Mouse (Mus musculus): ENCODE measurements around the gene Acad11.
A peak's percentile ranks its signal among the peaks of the same experiment; 100 is the strongest.

The Acad11 gene

GRCm38 (mm10) chr9:104063244-104063961, at the start of gene Acad11:
Gene Acad11, plus strand, starts transcription at chr9:104063377.
- peak; percentile 95 for DNase-seq

DNA sequence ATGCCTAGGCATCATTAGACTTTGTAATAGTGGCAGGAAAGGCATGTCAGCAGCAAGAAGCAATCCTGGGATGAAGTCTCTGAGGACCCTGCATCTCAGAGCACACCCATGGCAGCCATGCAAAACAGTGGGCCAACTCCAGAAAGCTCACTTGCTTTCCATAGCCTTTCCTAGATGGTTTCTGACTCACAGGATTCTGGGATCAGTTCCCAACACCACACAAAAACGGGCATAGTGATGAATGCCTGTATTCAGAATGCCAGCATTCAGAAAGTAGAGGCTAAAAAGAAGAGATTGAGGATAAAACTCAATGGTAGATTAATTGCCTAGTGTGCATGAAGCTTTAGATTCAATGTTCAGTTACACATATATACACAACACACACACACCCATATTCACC, 48.7 kb upstream of the Acad11 start:
- no peak for DNase-seq

GRCm38 (mm10) chr9:104021026-104021425, 42.2 kb upstream of the Acad11 start:
- no peak for DNase-seq

GRCm38 (mm10) chr9:104027186-104027585, 36.0 kb upstream of the Acad11 start:
- DNase-seq, result no peak

DNA sequence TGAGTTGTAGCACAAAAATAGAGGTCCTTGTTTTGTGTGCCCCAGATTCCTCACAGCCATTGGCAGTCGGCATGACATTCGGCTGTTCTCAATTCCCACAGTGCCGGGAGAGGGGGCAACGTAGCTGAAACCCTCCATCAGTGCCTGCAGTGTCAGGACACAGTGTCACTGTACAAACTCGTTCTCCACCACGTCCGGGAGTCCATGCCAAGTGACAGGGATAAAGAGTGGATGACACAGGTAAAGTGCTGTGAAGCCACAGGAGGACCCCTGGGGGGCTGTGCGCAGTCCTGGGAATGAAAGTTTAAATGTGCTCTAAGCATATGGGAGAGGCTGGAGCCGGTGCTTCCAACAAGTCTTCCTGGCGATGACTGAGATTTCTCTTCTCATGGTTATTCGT, 33.3 kb upstream of the Acad11 start:
- no peak for DNase-seq

DNA sequence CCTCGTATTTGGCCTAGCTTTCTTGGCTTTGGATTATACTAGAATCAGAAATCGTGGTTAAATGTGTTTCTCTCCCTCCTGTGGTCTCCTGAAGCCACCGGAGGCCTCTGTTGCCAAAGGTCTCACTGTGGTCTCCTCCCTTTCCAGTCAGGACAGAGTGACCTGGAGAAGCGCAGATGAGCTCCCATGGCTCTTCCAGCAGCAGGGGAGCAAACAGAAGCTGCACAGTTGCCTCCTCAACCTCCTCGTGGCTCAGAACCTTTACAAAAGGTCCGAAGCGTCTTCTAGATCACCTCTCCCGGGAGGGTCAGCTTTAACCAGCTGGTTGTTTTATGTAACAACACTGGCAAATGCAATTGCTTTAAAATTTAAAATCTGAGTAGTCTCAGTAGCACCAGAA, 28.9 kb upstream of the Acad11 start:
- DNase-seq, result no peak

DNA sequence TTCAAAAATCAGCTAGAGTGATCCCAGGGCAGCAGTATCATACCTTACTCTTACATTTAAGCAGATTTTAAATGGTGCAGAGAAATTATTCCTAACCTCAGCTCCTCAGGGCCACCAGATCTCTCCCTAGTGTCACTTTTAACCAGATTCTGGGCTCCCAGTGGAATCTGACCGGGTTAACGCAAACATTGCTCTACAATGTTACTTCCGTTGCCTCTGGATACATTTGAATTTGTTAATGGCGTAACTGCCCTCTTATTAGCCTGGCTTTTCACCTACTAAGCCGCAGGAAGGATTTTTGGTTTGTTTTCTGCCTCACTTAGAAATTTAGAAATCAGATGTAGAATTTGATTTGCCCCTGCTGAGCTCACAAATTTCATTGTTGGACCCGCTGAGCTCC, 28.5 kb upstream of the Acad11 start:
- no peak for DNase-seq

DNA sequence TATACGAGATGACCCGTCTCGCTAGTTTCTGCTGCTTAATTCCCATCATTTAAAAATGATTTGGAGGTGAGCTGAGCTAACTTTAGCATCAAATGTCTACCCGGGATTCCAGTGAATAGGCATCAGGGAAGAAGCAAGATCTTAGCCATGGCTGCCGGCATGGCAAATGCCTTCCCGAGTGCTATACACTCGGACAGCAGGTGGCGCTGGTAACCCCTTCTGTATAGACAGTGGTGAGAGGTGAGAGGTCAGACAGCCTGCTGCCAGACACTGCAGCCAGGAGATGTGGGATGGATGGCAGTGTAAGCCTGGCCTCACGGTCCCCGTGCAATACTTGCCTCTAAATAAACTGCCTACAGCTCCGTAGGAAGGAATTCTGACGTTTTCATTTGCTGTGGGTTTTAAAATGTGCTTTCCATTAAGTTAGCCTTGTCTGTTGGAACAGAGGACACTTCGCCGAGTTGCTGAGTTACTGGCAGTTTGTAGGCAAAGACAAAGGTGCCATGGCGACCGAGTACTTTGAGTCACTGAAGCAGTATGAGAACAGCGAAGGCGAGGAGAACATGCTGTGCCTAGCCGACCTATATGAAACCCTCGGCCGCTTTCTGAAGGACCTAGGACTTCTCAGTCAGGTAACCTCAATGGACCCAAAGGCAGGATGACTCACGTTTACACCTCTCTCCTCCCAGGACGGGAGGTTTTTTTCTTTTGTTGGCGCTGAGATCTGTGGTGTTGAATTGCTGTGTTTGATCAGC, 27.7 kb upstream of the Acad11 start:
- peak; percentile 83 for DNase-seq

DNA sequence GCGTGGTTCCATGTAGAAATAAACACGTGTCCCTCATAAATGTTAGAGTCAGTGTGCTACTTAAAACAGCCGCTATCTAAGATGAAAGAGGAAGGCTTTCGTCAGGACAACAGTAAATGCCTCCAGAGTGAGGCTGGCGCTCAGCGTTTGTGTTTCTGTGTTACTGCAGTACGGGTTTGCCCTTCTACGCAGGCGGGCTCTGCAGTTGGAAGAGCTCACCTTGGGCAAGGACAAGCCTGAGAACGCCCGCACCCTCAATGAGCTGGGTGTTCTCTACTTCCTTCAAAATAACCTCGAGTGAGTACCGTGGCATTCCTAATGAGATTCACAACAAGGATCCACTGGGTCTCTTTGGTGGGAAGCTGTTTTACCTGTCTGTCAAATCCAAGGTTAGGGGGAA, 24.9 kb upstream of the Acad11 start:
- no peak for DNase-seq

GRCm38 (mm10) chr9:104039031-104039695, 24.0 kb upstream of the Acad11 start:
- no peak for DNase-seq

GRCm38 (mm10) chr9:104039742-104040141, 23.4 kb upstream of the Acad11 start:
- DNase-seq, result no peak

GRCm38 (mm10) chr9:104040362-104040761, 22.8 kb upstream of the Acad11 start, which contains the start of gene Gm28305:
Gene Gm28305, plus strand, starts transcription at chr9:104040662.
- no peak for DNase-seq

DNA sequence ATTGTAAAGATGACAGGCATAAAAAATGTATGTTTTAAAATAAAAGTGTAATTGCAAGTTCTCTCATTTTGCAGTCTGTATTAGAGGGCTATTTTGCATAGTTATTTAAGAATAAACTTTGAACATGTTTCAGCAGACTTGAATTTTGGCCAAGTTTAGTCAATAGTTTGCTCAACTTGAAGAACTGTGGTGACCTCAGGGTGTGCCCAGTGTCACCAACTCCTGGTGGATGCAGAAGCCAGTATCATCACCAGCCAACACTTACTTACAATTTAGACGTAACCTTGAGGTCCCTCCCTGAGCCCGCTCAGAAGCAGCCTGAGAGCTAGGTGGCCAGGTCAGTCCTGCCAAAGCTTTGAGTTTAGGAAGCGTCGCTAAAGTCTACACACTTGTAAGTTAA, 19.5 kb upstream of the Acad11 start:
- DNase-seq, result no peak

DNA sequence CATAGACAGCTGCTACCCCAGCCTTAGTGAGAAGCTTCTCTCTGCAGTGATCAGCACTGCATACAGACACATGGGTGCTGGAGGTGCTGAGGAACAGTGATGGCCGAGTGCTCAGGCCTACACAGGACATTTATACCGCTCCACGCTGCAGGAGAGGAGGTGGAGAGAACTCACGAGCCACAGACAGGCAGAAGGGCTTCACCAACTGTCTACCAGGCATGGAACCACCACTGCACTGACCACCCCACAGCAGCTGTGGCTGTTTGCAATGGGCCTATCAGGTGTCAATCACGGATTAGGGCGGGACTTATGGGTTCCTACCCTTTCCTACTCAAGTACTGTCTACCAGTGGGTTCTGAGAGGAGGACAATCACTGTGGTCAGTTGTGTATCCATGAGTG, 12.1 kb upstream of the Acad11 start:
- no peak for DNase-seq

GRCm38 (mm10) chr9:104062430-104063243, 540 bp upstream of the Acad11 start, which contains the start of gene Uba5:
Gene Uba5, minus strand, starts transcription at chr9:104063134.
- no peak for DNase-seq

DNA sequence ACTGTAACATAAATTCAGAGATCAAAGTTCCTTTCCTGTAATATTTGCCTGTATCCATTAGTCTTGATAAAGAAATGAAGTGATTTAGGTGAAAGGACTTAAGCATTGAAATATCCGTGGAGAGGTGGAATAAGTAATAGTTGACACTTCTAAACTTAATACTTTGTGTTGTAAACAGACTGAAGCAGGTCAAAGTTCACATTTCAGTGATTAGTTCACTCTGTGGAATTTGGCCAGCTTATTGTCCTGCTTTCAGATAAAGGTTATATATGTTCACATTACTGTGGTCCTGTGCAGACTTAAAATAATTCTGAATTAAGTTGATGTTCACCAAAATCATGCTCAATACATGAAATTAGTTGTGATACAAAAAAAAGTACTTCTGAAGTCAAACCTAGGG, 1.4 kb downstream of the Acad11 start:
- no peak for DNase-seq

GRCm38 (mm10) chr9:104070241-104070640, 7.1 kb downstream of the Acad11 start:
- no peak for DNase-seq

DNA sequence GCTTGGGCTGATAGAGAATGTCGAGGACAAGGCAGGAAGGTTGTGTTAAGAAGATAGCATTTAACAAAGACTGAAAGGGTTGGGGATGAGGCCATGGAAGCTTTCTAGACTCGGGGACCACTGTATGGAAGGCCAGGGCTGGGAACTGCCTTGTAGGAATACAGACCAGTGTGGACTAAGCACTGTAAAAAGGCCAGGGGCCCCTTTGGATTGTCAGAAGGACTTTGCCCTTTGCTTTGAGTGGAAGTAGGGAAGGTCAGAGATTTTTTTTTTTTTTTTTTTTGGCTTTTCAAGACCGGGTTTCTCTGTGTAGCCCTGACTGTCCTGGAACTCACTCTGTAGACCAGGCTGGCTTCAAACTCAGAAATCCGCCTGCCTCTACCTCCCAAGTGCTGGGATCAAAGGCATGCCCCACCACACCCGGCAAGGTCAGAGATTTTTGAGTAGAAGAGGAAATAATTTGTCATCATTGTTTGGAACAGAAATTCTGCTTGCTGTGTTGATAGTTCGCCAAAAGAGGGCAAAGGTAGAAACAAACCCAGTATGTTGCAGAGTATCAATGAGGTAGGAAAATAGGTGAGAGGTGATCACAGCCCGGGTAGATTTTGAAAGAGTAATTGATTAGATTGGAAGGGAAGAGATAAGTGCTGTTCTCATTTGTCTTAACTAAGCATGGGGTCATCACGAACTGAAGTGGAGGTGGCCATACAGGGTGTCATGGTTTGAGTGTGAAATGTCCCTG, 7.9 kb downstream of the Acad11 start:
- DNase-seq, result no peak

- peak; percentile 45 for DNase-seq
Observed at GRCm38 (mm10) chr9:104075808-104076207, 12.6 kb downstream of the Acad11 start.

GRCm38 (mm10) chr9:104078780-104079179, 15.6 kb downstream of the Acad11 start:
- no peak for DNase-seq

DNA sequence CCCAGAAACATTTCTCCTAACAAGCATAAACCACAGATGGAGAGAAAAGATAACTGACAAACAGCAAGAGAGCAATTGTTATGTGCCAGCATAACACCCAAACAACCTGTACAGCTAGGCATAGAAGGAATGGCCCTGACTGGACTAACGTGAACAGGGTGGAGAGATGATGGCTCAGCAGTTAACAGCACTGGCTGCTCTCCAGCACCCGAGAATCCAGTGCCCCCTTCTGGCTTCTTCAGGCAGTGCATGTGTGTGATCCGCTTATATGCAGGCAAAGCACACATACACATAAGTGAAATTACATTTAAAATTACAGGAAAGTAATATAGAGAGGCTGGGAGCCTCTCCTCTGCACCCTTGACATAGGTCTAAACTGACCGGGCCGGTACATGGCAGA, 16.2 kb downstream of the Acad11 start:
- peak; percentile 58 for DNase-seq

DNA sequence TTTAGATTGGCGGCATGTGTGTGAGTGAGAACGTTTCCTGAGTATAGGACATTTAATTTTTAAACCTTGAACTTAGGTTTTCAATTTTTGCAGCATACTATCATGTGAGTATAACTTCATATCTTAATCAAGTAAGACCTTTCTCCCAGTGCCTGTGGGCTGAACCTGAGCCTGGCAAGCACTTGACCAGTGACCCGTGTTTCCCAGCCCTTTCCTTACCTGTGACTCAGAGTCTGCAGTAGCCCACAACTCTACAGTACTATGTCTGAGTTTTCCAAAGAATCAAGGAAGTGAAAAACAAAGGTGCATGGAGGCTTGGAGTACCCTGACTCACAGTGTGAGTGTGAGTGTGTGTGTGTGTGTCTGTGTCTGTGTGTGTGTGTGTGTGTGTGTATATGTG, 16.9 kb downstream of the Acad11 start:
- no peak for DNase-seq
